Mouse (Mus musculus) T-helper 1 cell (primary cell): ENCODE data around the gene Gm15097.
"Not testable (repeated sequence)": the region's sequence is repeated elsewhere in the genome, so short reads cannot be mapped to it uniquely, and the experiment has no call there.

Source experiments
- in situ Hi-C: fragments of 300-600 bp; cut with MboI, MseI; formaldehyde crosslinking; loops from one replicate; pipeline ENCODE4 v1.15.1; 2025; ENCODE audit warnings: high pct_unique_total_duplicates

Gm15097 gene

GRCm38 (mm10) chrX:149784173-149784572, at the start of gene Gm15097:
Gene Gm15097, plus strand, starts transcription at chrX:149784473.
- in situ Hi-C loops = loop anchor here (25.0 kb wide), 3 partner anchors 322 to 1297 kb away; partner anchors contain the start of gene Gm15114

- in situ Hi-C loops = loop anchor here (25.0 kb wide), 2 partner anchors 674 to 1501 kb away; no protein-coding TSS in a partner anchor
Measured at GRCm38 (mm10) chrX:149762853-149763252, 21.4 kb upstream of the Gm15097 start.

- in situ Hi-C loops = not testable (repeated sequence)
Measured at GRCm38 (mm10) chrX:149811178-149811577, 26.9 kb downstream of the Gm15097 start.
